Mouse (Mus musculus) layer of hippocampus, postnatal 14 days (tissue): ENCODE results near the gene Usp2. TPM values are rescaled to one million over a fixed set of nuclear protein-coding genes. Genes with fewer than 3 reads are reported as not detected.

Experiments
- DNase-seq, 2 experiments: peaks; one replicate each; pipeline ENCODE4 v3.0.0; 2021 to 2022; ENCODE audit warnings: low spot score in 2 of 2, mixed read lengths in 1 of 2
- total RNA-seq, 2 experiments: library from RNA; stranded (reverse); gene quantifications; 2 replicates each; pipeline ENCODE4 v1.2.3; 2021

The Usp2 gene
- total RNA-seq, 2 experiments from 2014 or later: 60.3 to 70.8 TPM

DNA sequence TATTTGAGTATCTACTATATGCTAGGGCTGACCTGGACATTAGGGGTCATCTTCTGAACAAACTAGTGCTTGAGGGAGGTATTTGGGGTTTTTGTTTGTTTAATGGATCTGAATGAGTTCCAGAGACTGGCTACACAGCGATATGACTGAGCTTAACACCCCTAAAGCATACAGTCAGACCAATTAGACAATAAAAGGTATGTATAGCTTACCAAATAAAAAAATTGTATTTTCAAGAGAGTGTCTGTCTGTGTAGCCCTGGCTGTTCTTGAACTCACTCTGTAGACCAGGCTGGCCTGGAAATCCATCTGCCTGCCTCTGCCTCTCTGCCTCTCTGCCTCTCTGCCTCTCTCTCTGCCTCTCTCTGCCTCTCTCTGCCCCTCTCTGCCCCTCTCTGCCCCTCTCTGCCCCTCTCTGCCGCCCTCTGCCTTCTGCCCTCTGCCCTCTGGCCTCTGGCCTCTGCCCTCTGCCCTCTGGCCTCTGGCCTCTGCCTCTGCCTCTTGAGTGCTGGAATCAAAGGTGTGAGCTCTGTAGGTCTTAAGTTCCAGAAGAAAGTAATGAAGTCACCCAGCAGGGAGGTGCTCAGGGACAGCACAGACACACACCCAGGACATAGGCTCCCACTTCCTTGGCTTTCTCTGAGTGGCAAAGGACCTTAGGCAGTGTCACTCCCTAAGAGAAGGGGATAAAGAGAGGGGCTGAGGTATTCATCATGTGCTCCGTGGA lies 21.5 kb upstream of the Usp2 start:
- no peak for DNase-seq

- no peak for DNase-seq
Measured at GRCm38 (mm10) chr9:44045884-44046272, 20.9 kb upstream of the Usp2 start.

GRCm38 (mm10) chr9:44046426-44046825 lies 20.4 kb upstream of the Usp2 start:
- no peak for DNase-seq

DNA sequence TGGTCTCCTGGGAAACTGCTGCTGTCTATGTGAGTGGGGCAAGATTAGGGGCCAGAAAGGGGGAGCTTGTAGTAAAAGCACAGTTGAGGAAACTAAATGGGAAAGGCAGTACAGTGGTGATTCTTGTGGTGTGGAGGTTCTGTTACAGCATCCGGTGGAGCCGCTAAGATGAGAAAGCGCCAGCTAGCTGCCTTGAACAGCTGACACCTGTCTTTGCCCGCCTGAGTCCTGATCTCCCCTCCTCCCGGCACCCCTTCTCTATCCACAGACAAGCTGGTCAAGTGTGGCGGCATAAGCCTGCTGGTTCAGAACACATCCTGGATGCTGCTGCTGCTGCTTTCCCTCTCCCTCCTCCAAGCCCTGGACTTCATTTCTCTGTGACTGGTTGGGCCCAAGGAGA lies 19.8 kb upstream of the Usp2 start:
- no peak for DNase-seq

- no peak for DNase-seq
Measured at GRCm38 (mm10) chr9:44047571-44048490, 19.0 kb upstream of the Usp2 start.

DNA sequence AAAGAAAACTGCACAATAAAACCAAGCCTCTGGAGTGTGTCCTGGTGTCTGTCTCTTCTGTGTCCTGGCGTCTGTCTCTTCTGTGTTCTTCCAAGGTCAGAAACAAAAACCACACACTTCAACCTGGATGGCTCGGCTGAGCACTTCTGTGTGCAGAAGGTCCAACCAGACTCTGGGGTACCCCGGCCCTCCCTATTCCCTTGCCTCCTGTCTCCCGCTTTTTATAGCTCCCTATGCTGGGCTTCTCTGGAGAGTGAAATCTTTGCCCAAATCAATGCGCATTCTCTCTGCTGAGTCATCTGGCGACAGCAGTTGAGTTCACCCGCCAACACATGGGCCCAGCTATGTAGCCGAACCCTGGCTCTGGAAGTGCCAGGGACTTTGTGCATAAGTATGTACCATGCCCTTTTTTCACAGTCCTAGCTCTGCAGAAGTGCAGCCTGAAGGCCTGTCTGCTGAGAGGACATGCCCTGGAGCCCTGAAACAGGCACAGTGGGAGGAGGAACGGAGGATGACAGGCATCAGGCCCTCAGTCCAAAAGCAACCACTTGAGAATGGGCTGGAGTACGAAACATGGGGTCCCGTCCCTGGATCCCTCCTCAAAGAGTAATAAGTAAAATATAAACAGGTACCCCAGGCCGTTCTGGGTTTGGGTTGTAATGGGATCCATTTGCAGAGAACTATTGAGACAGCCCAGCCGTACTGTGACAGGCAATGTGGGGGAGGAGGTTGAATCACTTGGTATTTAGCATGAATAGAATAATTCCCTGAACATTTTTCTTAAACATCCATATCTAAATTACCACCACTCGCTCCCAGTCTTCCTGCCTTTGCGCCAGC lies 18.1 kb upstream of the Usp2 start:
- no peak for DNase-seq

- no peak for DNase-seq
Measured at GRCm38 (mm10) chr9:44049381-44050165, 17.2 kb upstream of the Usp2 start.

DNA sequence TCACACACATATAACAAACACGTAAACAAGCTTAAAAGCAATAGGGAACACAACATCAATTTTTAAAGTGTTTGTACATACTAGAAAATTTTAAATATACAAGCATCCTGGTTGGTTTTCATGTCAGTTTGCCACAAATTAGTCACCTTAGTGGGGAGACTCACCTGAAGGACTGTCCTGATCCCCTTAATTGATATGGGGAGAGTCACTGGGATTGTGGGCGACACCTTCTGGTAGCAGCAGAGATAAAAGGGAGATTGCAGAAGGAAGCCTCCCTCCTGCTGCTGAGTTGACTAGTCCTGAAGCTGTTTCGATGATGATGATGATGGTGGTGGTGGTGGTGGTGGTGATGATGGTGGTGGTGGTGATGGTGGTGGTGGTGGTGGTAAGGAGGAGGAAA lies 14.0 kb upstream of the Usp2 start:
- DNase-seq: no peak

GRCm38 (mm10) chr9:44053936-44054335 lies 12.9 kb upstream of the Usp2 start:
- DNase-seq: no peak

DNA sequence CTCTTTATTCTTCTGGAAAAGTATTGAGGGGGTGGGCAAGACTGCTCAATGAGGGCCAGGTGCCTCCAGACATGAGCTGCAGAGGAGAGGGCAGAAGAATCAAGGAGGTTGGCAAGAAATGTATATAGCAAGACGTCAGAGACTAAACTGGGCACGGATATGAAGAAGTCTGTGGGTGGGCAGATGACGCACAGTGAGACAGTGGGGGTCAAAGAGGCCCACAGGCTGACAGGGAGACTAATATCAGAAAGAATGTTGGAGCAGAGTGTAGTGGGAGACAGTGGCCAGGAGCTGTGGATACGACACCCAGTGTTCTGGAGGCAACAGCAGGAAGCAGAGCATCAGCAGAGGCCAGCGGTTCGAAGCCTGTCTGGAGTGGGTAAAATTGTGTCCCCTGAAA lies 8.2 kb upstream of the Usp2 start:
- DNase-seq: no peak

GRCm38 (mm10) chr9:44065177-44065576 lies 1.6 kb upstream of the Usp2 start:
- DNase-seq: no peak

- peak; percentile 63 to 65 for DNase-seq
Measured at GRCm38 (mm10) chr9:44067241-44067959, 579 bp downstream of the Usp2 start.

DNA sequence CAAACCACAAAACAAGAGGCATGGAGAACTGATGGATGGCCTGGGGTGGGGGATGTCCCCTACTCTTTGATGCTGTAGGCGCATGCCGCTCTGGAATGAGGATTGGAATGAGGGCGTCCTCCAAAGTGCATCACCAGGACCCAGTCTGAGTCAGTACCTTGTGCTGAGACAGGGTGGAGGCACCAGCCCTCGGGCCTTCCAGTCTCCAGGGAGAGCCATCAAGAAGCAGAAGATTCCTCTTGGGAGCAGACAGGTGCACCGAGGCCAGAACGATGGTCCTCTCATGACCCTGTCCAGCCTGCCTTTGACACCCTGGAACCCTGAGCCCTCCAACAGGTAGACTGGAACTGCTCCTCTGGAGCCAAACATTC lies 1.1 kb downstream of the Usp2 start:
- DNase-seq: no peak

DNA sequence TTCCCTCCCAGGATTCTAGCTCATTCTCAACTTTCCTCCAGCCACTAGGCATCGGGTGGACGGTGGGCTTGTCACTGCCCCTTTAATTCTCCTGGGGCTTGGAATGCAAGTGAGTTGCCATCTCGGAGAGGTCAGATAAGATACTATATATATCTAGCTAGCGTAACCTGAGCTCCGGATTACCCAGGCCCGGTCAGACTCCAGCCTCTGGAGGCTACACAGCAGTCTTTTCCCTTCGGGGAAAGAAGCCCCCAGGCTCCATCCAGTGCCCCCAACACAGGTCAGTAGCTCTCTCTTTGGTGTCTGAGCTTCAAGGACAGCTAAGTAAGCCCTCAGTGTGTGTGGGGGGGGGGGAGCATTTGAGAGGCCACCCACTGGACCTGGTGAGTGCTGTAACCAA lies 2.4 kb downstream of the Usp2 start:
- DNase-seq: no peak

- no peak for DNase-seq
Measured at GRCm38 (mm10) chr9:44070113-44070843, 3.5 kb downstream of the Usp2 start.

GRCm38 (mm10) chr9:44070844-44071231 lies 4.0 kb downstream of the Usp2 start:
- no peak for DNase-seq

DNA sequence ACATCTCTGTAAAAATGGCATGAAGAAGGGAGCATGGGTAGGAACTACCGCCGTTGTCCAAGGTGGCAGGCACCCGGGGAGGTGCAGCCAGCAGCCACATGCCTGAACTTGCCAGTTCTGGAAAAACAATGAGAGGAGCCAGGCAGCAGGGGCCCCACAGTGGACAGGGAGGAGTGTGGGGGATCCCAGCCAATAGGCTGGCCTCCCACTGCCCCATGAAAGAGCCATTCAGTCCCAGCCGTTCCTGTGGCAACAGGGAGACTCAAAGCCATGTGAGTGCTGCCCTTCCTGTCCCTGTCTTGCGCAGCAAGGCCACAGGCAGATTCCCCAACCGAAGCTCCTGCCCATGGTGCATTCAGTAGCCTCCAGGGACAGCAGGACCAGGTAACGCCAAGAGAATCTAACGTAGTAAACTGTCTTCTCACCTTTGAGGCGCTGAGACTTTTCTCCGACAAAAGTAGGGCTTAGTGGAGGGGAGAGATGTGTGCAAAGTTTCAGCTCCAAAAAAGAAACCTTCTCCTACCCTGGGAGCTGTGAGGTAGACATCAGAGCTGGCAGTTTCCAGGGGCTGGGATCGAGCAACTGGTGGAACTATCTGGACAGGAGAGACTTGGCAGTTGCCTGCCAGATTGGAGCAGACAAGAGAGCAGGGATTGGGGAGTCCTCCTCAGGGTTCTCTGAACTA lies 5.2 kb downstream of the Usp2 start:
- peak in 1 of 2 experiments; percentile 74 for DNase-seq

DNA sequence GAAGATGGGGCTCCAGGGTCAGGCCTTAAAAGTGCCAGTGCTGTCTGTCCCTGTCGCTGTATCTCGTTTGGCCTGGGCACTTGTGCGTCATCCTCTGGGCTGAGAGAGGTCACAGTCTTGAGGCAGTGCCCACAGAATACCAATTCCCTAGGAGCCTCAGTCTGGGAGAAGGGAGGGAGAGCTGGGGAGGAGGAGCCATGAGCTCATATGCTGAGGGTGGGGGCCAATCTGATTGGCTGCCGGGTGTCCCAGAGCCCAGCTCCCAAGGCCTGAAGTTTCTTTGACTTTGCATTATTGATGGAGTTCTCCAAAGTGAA lies 5.7 kb downstream of the Usp2 start:
- peak in 1 of 2 experiments; percentile 45 for DNase-seq

- DNase-seq: peak in 1 of 2 experiments; percentile 31
Measured at GRCm38 (mm10) chr9:44073115-44073514, 6.3 kb downstream of the Usp2 start.
